8 mouse cellular contexts compared by ENCODE assay signal in genomic region chr4:152185510-152186204, GRCm38 (mm10). TPM values are rescaled to one million over a fixed set of nuclear protein-coding genes. Genes with fewer than 3 reads are reported as not detected.
A peak's percentile ranks its signal among the peaks of the same experiment; 100 is the strongest.
DNase-seq lines count a peak whose midpoint lies in the region; ATAC-seq and TF ChIP-seq lines count a peak whose summit lies in the region.

No protein-coding gene starts in this region.

- no peak for TF ChIP-seq CTCF in forebrain, postnatal 0 days (IDR thresholded peaks at IDR 0.05; ENCODE audit: low read depth)

- peak; percentile 48 for DNase-seq in cerebellum, adult 9-11 months
- no peak for DNase-seq in cerebellum, adult 11 months
- peak; percentile 83 for DNase-seq in NIH3T3 (ENCODE audit: low read depth)
- peak; percentile 57 for DNase-seq in forebrain, postnatal 0 days
- DNase-seq in midbrain, embryonic 14.5 days, result peak; percentile 68
- DNase-seq in B cell, adult 2 months, result no peak
- DNase-seq in gastrocnemius, postnatal 25 days, result no peak

- H3K36me3 ChIP-seq in forebrain, postnatal 0 days (ENCODE audit: insufficient read depth), result peaks cover 2% of the 10 kb centered on the region; the same call in 1 of the 2 replicates
- H3K36me3 ChIP-seq in midbrain, embryonic 14.5 days (ENCODE audit: control insufficient read depth, insufficient read depth, low read length), result peaks cover 8% of the 10 kb centered on the region; the same call in 1 of the 2 replicates

- H3K4me1 ChIP-seq in forebrain, postnatal 0 days (ENCODE audit: insufficient read depth), result peaks cover 13% of the 10 kb centered on the region
- H3K4me1 ChIP-seq in midbrain, embryonic 14.5 days (ENCODE audit: control insufficient read depth, insufficient read depth, low read length), result peaks cover 11% of the 10 kb centered on the region

- 0 out of 2 replicates have a peak overlapping the region, but pooled peaks have one; percentile 14 for H3K9ac ChIP-seq in forebrain, postnatal 0 days
- H3K9ac ChIP-seq in midbrain, embryonic 14.5 days (replicated peaks; ENCODE audit: low read length), result peak overlapping the region; percentile 30; the same call in 1 of the 2 replicates

- ATAC-seq in forebrain, postnatal 0 days, result peak; percentile 61
- peak; percentile 72 for ATAC-seq in inflammation-experienced regulatory T-cells, adult 6 months
- ATAC-seq in midbrain, embryonic 14.5 days (ENCODE audit: low FRiP score, low TSS enrichment), result peak; percentile 64

- H3K27me3 ChIP-seq in forebrain, postnatal 0 days (ENCODE audit: insufficient read depth, low read length), result no peaks in the 10 kb centered on the region
- no peaks in the 10 kb centered on the region for H3K27me3 ChIP-seq in midbrain, embryonic 14.5 days (ENCODE audit: control insufficient read depth, insufficient read depth, low read length)

- no peak overlapping the region for H3K4me3 ChIP-seq in forebrain, postnatal 0 days (ENCODE audit: low read depth, low read length)
- H3K4me3 ChIP-seq in midbrain, embryonic 14.5 days (replicated peaks; ENCODE audit: low read depth, low read length), result no peak overlapping the region

- H3K4me2 ChIP-seq in forebrain, postnatal 0 days (ENCODE audit: low read depth), result peak overlapping the region; percentile 20
- H3K4me2 ChIP-seq in midbrain, embryonic 14.5 days (ENCODE audit: low read length), result peak overlapping the region; percentile 41

- H3K27ac ChIP-seq in forebrain, postnatal 0 days (ENCODE audit: low read depth, low read length), result peak overlapping the region; percentile 60
- peak overlapping the region; percentile 27; the same call in 1 of the 2 replicates for H3K27ac ChIP-seq in midbrain, embryonic 14.5 days (replicated peaks; ENCODE audit: low read depth, low read length)

- H3K9me3 ChIP-seq in forebrain, postnatal 0 days (ENCODE audit: low read length), result no peaks in the 10 kb centered on the region
- no peaks in the 10 kb centered on the region for H3K9me3 ChIP-seq in midbrain, embryonic 14.5 days (ENCODE audit: control insufficient read depth, low read length)

- 6% methylated on average over 19 of the region's 19 CpGs for WGBS in forebrain, postnatal 0 days
- 6% methylated on average over 19 of the region's 19 CpGs for WGBS in midbrain, embryonic 14.5 days

RNA-seq across cellular contexts. Expression of gene Acot7, which starts 7.7 kb away (rescaled TPM):
- total RNA-seq in forebrain, postnatal 0 days (2014; rRNA removed), result 191 and 193 TPM in 2 replicates
- 411 and 466 TPM in 2 replicates for polyA plus RNA-seq in forebrain, postnatal 0 days (2015; fragmentation: Nextera tagmentation; extraction: Ambion mirVana)
- polyA plus RNA-seq in inflammation-experienced regulatory T-cells, adult 6 months (2017; shearing (Covaris generic)), result 100 to 1,000 TPM; 124 to 249 (median 126) TPM
- polyA plus RNA-seq in midbrain, embryonic 14.5 days (2014; fragmentation: Nextera tagmentation; extraction: Ambion mirVana), result 276 and 368 TPM in 2 replicates
- 10 to 100 TPM; 15.4 to 19.1 TPM for total RNA-seq in gastrocnemius, postnatal 25 days (2021)

RNA-seq across cellular contexts. Expression of gene Hes2, which starts 27.0 kb away (rescaled TPM):
- not detected in 2 replicates for total RNA-seq in forebrain, postnatal 0 days (2014; rRNA removed)
- not detected in 2 replicates for polyA plus RNA-seq in forebrain, postnatal 0 days (2015; fragmentation: Nextera tagmentation; extraction: Ambion mirVana)
- polyA plus RNA-seq in inflammation-experienced regulatory T-cells, adult 6 months (2017; shearing (Covaris generic)), result not detected
- polyA plus RNA-seq in midbrain, embryonic 14.5 days (2014; fragmentation: Nextera tagmentation; extraction: Ambion mirVana), result not detected in 2 replicates
- not detected for total RNA-seq in gastrocnemius, postnatal 25 days (2021)

RNA-seq across cellular contexts. Expression of gene Espn, which starts 33.5 kb away (rescaled TPM):
- total RNA-seq in forebrain, postnatal 0 days (2014; rRNA removed), result 0.08 and 0.71 TPM in 2 replicates
- polyA plus RNA-seq in forebrain, postnatal 0 days (2015; fragmentation: Nextera tagmentation; extraction: Ambion mirVana), result 0.50 and 0.69 TPM in 2 replicates
- 10 to 100 TPM in 1 of 3 experiments, 1 to 10 TPM in 2; 6.0 to 13.1 (median 9.7) TPM for polyA plus RNA-seq in inflammation-experienced regulatory T-cells, adult 6 months (2017; shearing (Covaris generic))
- not detected in 2 replicates for polyA plus RNA-seq in midbrain, embryonic 14.5 days (2014; fragmentation: Nextera tagmentation; extraction: Ambion mirVana)
- total RNA-seq in gastrocnemius, postnatal 25 days (2021), result under 1 TPM; 0.23 to 0.38 TPM

Comparison
In these comparisons a context has a peak if more than half of its experiments do, and no peak if none do; other contexts are left out.
1. DNase-seq: peak in cerebellum, adult 9-11 months (single experiment), NIH3T3 (single experiment), forebrain, postnatal 0 days (single experiment) and midbrain, embryonic 14.5 days (single experiment); none in cerebellum, adult 11 months (single experiment), B cell, adult 2 months (0 of 2) and gastrocnemius, postnatal 25 days (single experiment).
2. Peak in every context shown above with its lines, with median percentiles within 50 percentile points of each other: ATAC-seq.